Mouse (Mus musculus) embryonic stem cell, embryonic (primary cell): ENCODE measurements at regions not wholly inside any gene's neighbourhood (a gene's known extent, or its start where the extent isn't known, plus 50 kb on each side); places are given as distances from the start of the nearest gene placed in this dataset.

Experiments used
- CTCF ChIA-PET, 4 experiments: fragments of 300-600 bp in 2 of 4; fragments of 350-600 bp in 2 of 4; sonication (Branson Sonifier 250); formaldehyde crosslinking; loops; one replicate each; lab custom pipeline; 2022; ENCODE audit warnings: inconsistent platforms in 2 of 4; lab: Charles Lee
- POLR2A ChIA-PET, 4 experiments: fragments of 300-600 bp in 2 of 4; fragments of 350-600 bp in 2 of 4; sonication (Branson Sonifier 250); formaldehyde crosslinking; loops; one replicate each; lab custom pipeline; 2022; ENCODE audit warnings: antibody characterized with exemption in 4 of 4, inconsistent platforms in 1 of 4; lab: Charles Lee

GRCm38 (mm10) chr12:77076678-77077077 lies 114.7 kb upstream of the Max start:
- ChIA-PET POLR2A (interaction anchor here in 1 of 4 experiments (0.8 to 1.1 kb wide), 2 partner anchors 13 to 25 kb away, joined by 3 read pairs; no protein-coding TSS in a partner anchor), CTCF (interaction anchor here in 1 of 4 experiments (0.6 kb wide), 1 partner anchor 10 kb away, joined by 5 read pairs; no protein-coding TSS in a partner anchor)

DNA sequence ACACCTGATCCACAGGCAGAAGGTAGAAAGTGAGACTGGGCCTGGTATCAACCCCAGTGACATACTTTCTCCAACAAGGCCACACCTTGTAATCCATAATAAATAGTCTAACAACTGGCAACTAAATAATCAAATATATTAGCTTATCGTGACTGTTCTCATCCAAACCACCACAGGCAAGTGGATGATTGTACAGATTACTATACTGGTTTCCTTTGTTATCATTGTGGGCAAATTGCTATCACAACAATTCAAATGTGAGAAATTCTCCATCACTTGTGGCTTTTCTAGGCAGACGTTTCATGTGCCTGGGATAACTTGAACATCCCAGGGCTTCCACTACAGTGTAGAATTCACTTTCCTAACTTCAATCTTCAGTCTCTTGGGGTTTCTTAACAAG lies 112.6 kb upstream of the Max start:
- ChIA-PET POLR2A (interaction anchor here in 1 of 4 experiments (1.5 kb wide), 1 partner anchor 14 kb away, joined by 5 read pairs; no protein-coding TSS in a partner anchor), CTCF (interaction anchor here in 1 of 4 experiments (0.6 kb wide), 1 partner anchor 18 kb away, joined by 10 read pairs; no protein-coding TSS in a partner anchor)

DNA sequence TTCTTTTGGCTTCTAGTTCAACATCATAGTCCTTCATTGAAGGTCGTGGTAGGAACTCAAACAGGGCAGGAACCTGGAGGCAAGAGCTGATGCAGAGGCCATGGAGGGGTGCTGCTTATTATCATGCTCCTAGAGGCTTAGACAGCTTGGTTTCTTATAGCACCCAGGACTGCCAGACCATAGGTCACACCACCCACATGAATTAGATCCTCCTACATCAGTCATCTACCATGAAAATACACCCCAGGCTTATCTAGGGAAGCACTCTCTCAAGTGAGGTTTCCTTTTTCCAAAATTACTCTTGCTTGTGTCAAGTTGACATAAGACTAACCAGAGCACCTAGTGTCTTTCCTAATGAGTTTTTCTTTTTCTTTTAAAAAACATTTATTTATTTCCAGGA lies 109.7 kb upstream of the Max start:
- ChIA-PET CTCF (no interaction called here), POLR2A (no interaction called here)

DNA sequence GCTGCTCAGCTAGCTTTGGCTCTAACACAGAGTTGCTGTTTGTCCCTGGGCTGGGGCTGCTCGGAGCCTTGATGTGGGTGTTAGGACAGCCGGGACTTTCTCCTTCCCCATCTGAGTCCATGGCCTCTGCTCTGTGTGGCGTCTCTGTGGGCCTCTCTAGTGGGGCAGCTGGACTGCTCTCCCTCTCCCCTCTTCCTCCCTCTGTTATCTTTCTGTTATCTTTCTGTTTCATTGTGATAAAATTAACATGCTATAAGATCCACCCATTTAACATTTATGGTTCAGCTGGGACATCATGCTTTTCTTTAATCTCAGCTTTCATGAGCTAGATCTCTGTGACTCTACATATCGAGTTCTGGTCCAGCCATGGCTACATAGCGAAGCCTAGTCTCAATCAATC lies 105.9 kb upstream of the Max start:
- CTCF ChIA-PET, result interaction anchor here in 2 of 4 experiments (1.0 to 2.4 kb wide), 2 partner anchors 15 kb away, joined by 3 to 6 read pairs; no protein-coding TSS in a partner anchor
- POLR2A ChIA-PET, result interaction anchor here in 2 of 4 experiments (0.6 to 1.0 kb wide), 2 partner anchors 11 to 1682 kb away, joined by 3 read pairs; no protein-coding TSS in a partner anchor

- POLR2A ChIA-PET, result interaction anchor here in 1 of 4 experiments (0.6 kb wide), 2 partner anchors 20 to 428 kb away, joined by 3 to 4 read pairs; no protein-coding TSS in a partner anchor
- CTCF ChIA-PET, result interaction anchor here in 2 of 4 experiments (0.6 to 2.4 kb wide), 2 partner anchors 15 to 67 kb away, joined by 3 to 6 read pairs; no protein-coding TSS in a partner anchor
Measured at GRCm38 (mm10) chr12:77067115-77067514, 105.1 kb upstream of the Max start.

DNA sequence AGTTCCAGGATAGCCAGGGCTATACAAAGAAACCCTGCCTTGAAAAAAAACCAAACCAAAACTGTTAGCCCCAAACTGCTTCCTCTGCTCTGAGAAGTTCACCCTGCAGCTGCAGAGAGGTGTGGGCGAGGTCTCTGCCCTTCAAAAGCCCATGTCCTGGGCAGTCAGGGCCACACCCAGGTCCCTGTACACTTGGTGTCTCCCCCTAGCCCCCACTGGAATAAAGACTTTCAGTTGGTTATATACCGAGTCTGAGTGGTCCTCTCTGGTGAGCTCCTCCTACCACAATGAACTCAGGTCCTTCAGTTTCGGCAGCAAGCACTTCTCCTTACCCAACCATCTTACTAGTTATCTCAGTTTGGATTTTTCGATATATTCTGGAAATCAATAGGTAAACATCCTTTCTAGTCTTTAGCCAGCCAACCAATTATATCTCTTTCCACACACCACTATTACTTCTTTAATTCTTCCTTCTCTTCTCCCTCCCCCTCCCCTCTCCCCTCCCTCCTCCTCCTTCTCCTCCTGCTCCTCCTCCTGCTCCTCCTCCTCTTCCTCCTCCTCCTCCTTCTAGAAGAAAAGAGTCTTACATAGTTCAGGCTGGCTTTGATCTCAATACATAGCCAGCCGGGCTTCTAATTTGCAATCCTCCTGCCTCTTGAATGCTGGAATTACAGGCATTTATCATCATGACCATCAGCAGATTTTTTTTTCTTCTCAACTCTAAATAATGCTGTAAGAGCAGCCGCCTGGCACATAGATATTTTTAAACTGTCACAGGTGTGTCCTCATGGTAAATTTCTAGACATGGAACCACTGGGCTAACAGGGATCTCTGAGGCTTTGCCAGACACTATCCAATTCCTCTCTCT lies 103.9 kb upstream of the Max start:
- ChIA-PET POLR2A (interaction anchor here (0.6 to 2.4 kb wide), 6 partner anchors 10 to 698 kb away, joined by 3 to 9 read pairs (median 4); no protein-coding TSS in a partner anchor), CTCF (interaction anchor here in 1 of 4 experiments (2.9 kb wide), 1 partner anchor 13 kb away, joined by 12 read pairs; no protein-coding TSS in a partner anchor)

DNA sequence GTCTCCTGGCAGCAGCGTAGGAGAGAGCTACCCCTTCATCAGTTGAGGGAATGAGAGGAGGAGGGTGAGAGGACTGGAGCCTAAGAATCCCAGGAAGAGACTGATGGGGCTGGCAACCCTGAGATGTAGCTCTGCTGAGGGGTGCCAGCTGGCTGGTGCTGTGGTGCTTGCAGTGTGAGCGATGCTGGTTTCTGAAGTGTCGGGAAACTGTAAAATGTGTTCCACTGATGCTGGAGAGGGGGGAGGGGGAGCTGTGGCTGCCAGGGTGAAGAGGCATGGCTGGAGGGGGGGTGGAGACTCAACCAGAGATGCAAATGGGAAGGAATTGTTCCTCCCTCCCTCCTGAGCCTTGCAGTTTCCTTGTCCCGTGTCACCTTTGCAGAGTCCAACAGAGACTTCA lies 102.0 kb upstream of the Max start:
- ChIA-PET POLR2A (interaction anchor here in 2 of 4 experiments (0.6 to 2.4 kb wide), 6 partner anchors 8 to 198 kb away, joined by 3 to 9 read pairs (median 4); partner anchors contain the start of gene Fut8 (in 1 of the 2)), CTCF (interaction anchor here in 3 of 4 experiments (0.5 to 2.9 kb wide), 5 partner anchors 11 to 717 kb away, joined by 3 to 12 read pairs (median 4); no protein-coding TSS in a partner anchor)

DNA sequence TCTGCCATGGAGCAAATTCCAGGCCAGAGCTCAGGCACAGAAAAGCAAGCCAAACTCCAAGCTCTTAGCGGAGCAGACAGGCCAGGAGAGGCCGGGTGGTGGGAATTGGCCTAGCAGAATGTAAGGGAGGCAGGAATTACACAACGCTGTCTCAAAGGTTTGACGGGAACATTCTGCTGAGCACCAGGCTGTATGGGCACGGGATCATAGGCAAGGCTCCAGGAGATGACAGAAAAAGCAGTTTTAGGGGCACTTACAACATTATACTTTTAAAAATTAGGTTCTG lies 99.5 kb upstream of the Max start:
- POLR2A ChIA-PET, result interaction anchor here in 3 of 4 experiments (0.8 to 2.0 kb wide), 4 partner anchors 9 to 176 kb away, joined by 3 to 6 read pairs (median 6); partner anchors contain the start of gene Fut8 (in 1 of the 3)
- CTCF ChIA-PET, result interaction anchor here in 3 of 4 experiments (0.6 to 1.3 kb wide), 4 partner anchors 9 to 11 kb away, joined by 3 to 5 read pairs (median 4); no protein-coding TSS in a partner anchor

GRCm38 (mm10) chr12:77060766-77061561 lies 99.0 kb upstream of the Max start:
- CTCF ChIA-PET, result interaction anchor here in 3 of 4 experiments (0.5 to 1.3 kb wide), 5 partner anchors 8 to 1636 kb away, joined by 3 to 5 read pairs (median 4); no protein-coding TSS in a partner anchor
- POLR2A ChIA-PET, result interaction anchor here in 3 of 4 experiments (0.5 to 2.0 kb wide), 9 partner anchors 8 to 179 kb away, joined by 3 to 6 read pairs (median 3); partner anchors contain the start of gene Fut8 (in 1 of the 3)

DNA sequence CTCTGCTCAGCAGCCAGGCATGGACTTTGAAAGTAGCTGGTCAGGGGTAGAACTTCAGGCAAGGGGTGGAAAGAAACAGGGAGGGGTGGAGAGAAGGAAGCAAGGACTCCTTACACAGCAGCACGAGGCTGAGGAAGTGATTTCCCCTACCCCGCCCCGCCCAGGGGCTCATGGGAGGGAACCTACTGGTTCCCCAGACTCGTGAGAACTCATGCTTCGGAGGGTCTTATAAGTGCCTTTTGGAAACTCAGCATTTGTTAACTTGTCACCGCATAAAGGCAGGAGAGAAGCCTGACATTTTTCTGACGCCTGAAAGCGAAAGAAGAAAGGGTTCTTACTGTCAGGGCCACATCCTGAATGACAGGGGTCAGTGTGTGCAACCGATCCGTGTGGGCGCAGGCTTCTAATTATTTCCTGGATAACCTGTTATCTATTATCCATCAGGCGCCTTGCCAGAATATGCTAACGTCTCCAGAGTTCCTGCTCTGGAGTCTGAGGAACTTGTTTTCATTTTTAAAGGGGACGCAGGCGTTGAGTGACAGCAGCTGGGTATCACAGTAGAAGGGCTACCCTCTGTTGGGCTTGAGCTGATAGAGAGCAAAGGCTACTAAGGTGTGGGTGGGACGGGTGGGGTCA lies 98.2 kb upstream of the Max start:
- CTCF ChIA-PET, result interaction anchor here in 1 of 4 experiments (0.5 to 1.3 kb wide), 2 partner anchors 8 to 1637 kb away, joined by 3 to 4 read pairs; no protein-coding TSS in a partner anchor
- POLR2A ChIA-PET, result interaction anchor here in 3 of 4 experiments (0.5 to 2.0 kb wide), 6 partner anchors 14 to 178 kb away, joined by 3 to 6 read pairs (median 3); partner anchors contain the start of gene Fut8 (in 1 of the 3)

- ChIA-PET POLR2A (interaction anchor here in 1 of 4 experiments (2.0 kb wide), 1 partner anchor 178 kb away, joined by 6 read pairs; the partner anchor contains the start of gene Fut8), CTCF (no interaction called here)
Measured at GRCm38 (mm10) chr12:77059679-77060059, 97.7 kb upstream of the Max start.

GRCm38 (mm10) chr12:77058596-77059190 lies 96.7 kb upstream of the Max start:
- CTCF ChIA-PET, result no interaction called here
- POLR2A ChIA-PET, result interaction anchor here in 2 of 4 experiments (0.6 to 1.0 kb wide), 2 partner anchors 8 to 19 kb away, joined by 3 read pairs; no protein-coding TSS in a partner anchor

- ChIA-PET CTCF (interaction anchor here in 1 of 4 experiments (0.6 to 0.7 kb wide), 3 partner anchors 17 to 163 kb away, joined by 4 to 14 read pairs (median 10); no protein-coding TSS in a partner anchor), POLR2A (interaction anchor here (0.7 to 1.8 kb wide), 11 partner anchors 8 to 475 kb away, joined by 3 to 9 read pairs (median 3); partner anchors contain the start of gene Fut8 (in 1 of the 4))
Measured at GRCm38 (mm10) chr12:77056748-77057370, 94.9 kb upstream of the Max start.

DNA sequence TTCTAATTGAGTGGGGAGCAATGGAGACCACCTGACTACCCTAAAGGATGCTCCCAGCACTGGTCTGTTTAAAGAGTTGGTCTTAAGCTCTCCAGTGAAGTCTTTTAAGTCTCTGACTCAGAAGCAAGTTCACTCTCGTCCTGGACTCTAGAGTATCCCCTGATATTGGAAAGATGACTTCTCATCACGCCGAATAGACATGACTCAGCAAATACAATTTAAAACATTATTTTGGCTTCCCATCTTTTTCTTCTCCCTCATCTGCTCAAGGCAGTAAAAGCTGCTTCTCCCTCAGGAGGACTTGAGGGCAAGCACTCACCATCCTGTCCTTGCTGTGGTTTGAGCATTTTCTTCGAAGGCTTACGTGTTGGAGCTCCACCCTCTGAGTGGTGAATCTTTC lies 92.7 kb upstream of the Max start:
- POLR2A ChIA-PET, result interaction anchor here in 1 of 4 experiments (1.2 kb wide), 1 partner anchor 10 kb away, joined by 6 read pairs; no protein-coding TSS in a partner anchor
- CTCF ChIA-PET, result interaction anchor here in 3 of 4 experiments (0.6 to 1.0 kb wide), 3 partner anchors 45 to 613 kb away, joined by 3 to 8 read pairs (median 3); no protein-coding TSS in a partner anchor

- POLR2A ChIA-PET, result interaction anchor here in 2 of 4 experiments (0.6 to 1.2 kb wide), 3 partner anchors 11 to 184 kb away, joined by 3 to 6 read pairs (median 3); partner anchors contain the start of gene Fut8 (in 1 of the 2)
- CTCF ChIA-PET, result interaction anchor here in 1 of 4 experiments (0.6 to 1.0 kb wide), 2 partner anchors 183 to 614 kb away, joined by 3 to 4 read pairs; no protein-coding TSS in a partner anchor
Measured at GRCm38 (mm10) chr12:77054211-77054610, 92.2 kb upstream of the Max start.

DNA sequence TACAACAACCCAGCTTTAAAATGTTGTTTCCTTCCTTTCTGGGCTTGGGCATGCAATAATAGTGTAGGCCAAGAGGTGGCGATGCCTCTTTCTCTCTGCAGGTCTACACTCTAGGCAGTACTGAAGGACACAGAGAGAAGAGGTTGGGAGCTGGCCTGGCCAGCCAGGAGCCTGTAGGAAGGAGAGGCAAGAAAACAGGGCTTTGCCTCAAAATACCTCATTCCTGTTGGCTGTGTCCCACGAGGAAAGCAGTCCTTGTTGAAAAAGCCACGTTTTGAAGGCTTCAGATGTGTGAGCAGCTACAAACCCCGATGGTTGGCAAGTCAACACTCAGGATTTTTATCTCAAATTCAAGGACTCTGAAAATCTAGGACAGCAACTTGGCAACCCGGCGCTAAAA lies 90.9 kb upstream of the Max start:
- CTCF ChIA-PET, result interaction anchor here (0.5 to 1.6 kb wide), 52 partner anchors 8 to 728 kb away, joined by 3 to 13 read pairs (median 4); partner anchors contain the start of gene Fut8 (in 1 of the 4)
- POLR2A ChIA-PET, result interaction anchor here in 3 of 4 experiments (0.8 to 1.1 kb wide), 9 partner anchors 8 to 185 kb away, joined by 3 to 8 read pairs (median 3); partner anchors contain the start of gene Fut8 (in 1 of the 3)
